Mouse (Mus musculus) C2C12 (cell line): Measurements from ENCODE around the gene Mpp2.

ENCODE experiments used
- CEBPB ChIP-seq: IDR thresholded peaks from one replicate; pipeline ENCODE4 v1.6.1; 2011; ENCODE audit warnings: low read depth, mild to moderate bottlenecking, control low read depth, moderate library complexity
- CTCF ChIP-seq: IDR thresholded peaks from one replicate; pipeline ENCODE4 v1.5.1; 2011; ENCODE audit not compliant: control insufficient read depth, insufficient read depth, insufficient read length
- MAX ChIP-seq: IDR thresholded peaks from one replicate; pipeline ENCODE4 v1.6.1; 2011; ENCODE audit warnings: mild to moderate bottlenecking, control low read depth
- MYOG ChIP-seq: IDR thresholded peaks from one replicate; pipeline ENCODE4 v1.6.1; 2011; ENCODE audit not compliant: control insufficient read depth, insufficient read length; ENCODE audit errors: extremely low read depth

DNA sequence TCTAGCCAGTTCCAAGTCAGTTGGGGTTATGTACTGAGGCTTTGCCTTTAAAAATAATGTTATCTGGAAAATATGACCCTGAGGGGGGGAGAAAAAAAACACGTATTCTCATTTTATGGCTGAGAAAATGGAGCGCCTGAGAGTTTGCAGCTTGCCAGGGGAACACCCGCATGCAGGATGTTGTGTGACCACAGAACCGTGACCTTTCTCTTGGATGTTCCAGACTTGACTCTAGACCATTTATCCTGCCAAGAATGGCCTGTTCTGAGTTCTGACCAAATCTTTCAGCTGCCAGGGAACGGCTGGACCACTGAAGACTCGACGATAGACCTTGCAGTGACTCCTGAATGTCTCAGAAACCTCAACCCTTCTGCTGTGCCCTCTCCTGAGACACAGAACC, 35.1 kb downstream of the Mpp2 start:
- no peak for TF ChIP-seq CTCF
- TF ChIP-seq CEBPB = no peak
- no peak for TF ChIP-seq MYOG
- TF ChIP-seq MAX = no peak
